Mouse (Mus musculus) heart, adult 2 months (tissue): ENCODE measurements at regions not wholly inside any gene's neighbourhood (a gene's known extent, or its start where the extent isn't known, plus 50 kb on each side); places are given as distances from the start of the nearest gene placed in this dataset.

Experiments
- CTCF ChIP-seq: fragments of 200-600 bp; IDR thresholded peaks from 2 replicates; pipeline ENCODE4 v1.8.1; 2022; ENCODE audit warnings: antibody characterized with exemption, mild to moderate bottlenecking, moderate library complexity
- EP300 ChIP-seq: fragments of 200-500 bp; IDR thresholded peaks from 2 replicates; pipeline ENCODE4 v1.6.1; 2011; ENCODE audit warnings: low read depth, low read length, control low read depth; ENCODE audit not compliant: insufficient read depth
- POLR2A ChIP-seq: fragments of 200-500 bp; IDR thresholded peaks from 2 replicates; pipeline ENCODE4 v1.6.1; 2011; ENCODE audit warnings: mild to moderate bottlenecking, low read depth, low read length, control low read depth; ENCODE audit not compliant: insufficient read depth

GRCm38 (mm10) chrX:143462632-143463031, 55.8 kb upstream of the Pak3 start:
- peak; percentile 59 for TF ChIP-seq CTCF
- TF ChIP-seq POLR2A: no peak
- no peak for TF ChIP-seq EP300
